Mouse (Mus musculus) megakaryocyte, adult 5-6 weeks (primary cell): ENCODE results near the gene Vmn1r55. TPM values are rescaled to one million over a fixed set of nuclear protein-coding genes. Genes with fewer than 3 reads are reported as not detected.
"Not testable (repeated sequence)": the region's sequence is repeated elsewhere in the genome, so short reads cannot be mapped to it uniquely, and the experiment has no call there.

Source experiments
- ATAC-seq: 2 replicates; pipeline ENCODE4 v1.8.0; 2016; ENCODE audit warnings: mild to moderate bottlenecking, inconsistent platforms; ENCODE audit not compliant: poor library complexity, severe bottlenecking
- total RNA-seq, 2 experiments: library from RNA; stranded (forward) in 1 of 2; stranded (reverse) in 1 of 2; fragments of 153-499, 151-499 nt in 1 of 2; fragments of 221-1000, 200-1000 nt in 1 of 2; gene quantifications; 2 replicates each; pipeline versions ENCODE4 v1.2.3 to v1.2.4; 2015 to 2017

The Vmn1r55 gene
- total RNA-seq, 2 experiments from 2014 or later, result not detected

- peak; percentile 58 for ATAC-seq
Observed at GRCm38 (mm10) chr7:5083325-5084105, 66.0 kb downstream of the Vmn1r55 start.

DNA sequence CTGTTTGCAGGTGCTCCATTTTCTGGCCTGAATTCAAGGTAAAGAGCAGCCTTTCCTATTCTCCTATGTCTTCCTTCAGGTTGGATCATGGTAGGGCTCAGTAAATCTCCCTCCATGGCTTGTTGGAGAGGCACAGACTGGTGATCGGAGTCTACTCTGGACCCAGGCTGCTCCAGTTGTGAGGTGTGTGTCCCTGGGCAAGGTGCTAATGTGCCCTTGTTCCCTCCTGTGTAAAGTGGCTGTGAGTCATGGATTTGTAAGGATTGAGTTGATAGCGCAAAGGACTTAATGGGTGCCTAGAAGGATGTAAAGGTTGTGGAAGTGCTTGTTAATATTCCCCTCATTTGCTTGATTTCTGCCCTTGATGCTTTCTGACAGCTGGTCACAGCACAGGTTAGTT, 67.5 kb downstream of the Vmn1r55 start:
- no peak for ATAC-seq

DNA sequence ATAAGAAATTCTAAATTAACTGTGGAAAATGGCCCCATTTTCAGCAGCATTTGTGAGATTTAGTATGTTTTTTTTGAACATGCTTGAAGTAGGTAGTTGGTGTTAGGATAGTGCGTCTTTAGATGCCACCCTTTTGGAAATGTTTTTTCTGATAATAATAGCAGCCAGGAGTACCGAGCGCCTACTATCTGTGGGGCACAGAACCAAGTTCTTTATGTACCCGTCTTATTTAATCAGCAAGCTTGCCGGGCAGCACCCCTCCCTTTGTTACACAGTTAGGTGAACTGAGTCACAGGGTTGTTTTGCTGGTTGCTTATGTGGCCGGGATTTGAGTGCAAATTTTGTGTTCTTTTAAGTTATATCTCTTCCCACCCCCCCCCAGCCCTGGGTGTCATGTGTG, 68.2 kb downstream of the Vmn1r55 start:
- ATAC-seq, result no peak

DNA sequence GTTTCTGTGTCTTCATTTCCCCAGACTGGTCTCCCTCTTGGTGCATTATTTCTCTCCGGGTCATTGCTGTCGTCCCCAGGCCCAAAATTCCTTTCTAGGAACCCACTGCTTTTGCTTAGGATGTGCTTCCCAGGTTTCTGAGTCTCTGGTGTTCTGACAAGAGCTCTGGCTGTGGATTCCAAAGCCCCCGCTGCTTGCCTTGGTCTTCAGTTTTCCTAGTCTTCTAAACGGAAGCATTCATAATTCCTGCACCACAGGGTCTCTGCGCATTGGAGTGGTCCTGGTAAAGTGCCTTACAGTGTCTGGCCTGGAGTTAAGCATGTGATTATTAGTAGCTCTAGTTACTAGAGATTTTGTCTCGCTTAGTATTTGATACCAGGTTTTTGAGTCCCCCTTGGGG, 68.7 kb downstream of the Vmn1r55 start:
- ATAC-seq, result no peak

- peak; percentile 94 for ATAC-seq
Observed at GRCm38 (mm10) chr7:5080010-5080751, 69.3 kb downstream of the Vmn1r55 start, which contains the start of gene Epn1. Epn1 (plus strand) TSS chr7:5080235.

DNA sequence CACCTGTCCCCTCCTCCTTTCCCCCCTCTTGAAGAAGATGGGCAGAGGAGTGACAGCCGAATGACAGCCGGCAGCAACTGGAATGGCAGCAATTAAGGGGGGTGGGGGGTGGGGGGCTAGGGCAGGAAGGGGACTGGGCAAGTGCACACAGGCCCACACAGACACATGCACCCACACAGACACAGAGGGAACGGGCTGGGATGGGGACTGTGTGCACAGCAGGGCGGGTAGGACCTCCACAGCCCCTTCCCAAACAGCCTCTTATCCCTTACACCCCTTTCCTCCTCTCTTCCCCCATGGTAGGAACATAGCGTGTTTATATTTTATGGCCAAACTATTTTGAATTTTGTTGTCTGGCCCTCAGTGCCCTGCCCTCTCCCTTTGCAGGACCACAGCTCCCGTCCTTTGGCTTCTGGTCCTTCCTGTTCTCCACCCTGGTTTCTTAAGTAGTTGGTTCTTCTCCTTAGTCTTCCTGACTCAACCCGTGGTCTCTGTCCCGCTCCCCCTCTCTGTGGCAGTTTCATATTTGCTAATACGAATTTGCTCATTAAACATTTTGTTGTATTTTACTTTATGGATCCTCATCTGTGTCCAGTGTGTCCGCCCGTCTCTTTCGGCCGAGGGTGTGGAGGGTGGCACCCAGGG, 70.0 kb downstream of the Vmn1r55 start:
- not testable (repeated sequence) for ATAC-seq

Other genes starting within 250 kb of the Vmn1r55 start
- gene Gm36210, start 243.2 kb downstream of the Vmn1r55 start, total RNA-seq (2015), result not detected in 2 replicates
- gene Gm36210, start 243.2 kb downstream of the Vmn1r55 start, total RNA-seq (2017), result not detected in 2 replicates
- gene Zfp628, start 234.5 kb downstream of the Vmn1r55 start, total RNA-seq (2015), result 6.7 and 7.3 TPM in 2 replicates
- gene Zfp628, start 234.5 kb downstream of the Vmn1r55 start, total RNA-seq (2017), result 1.9 and 3.0 TPM in 2 replicates
- 0.13 and 0.82 TPM in 2 replicates for gene Nat14, start 227.6 kb downstream of the Vmn1r55 start, total RNA-seq (2015)
- gene Nat14, start 227.6 kb downstream of the Vmn1r55 start, total RNA-seq (2017), result 0.11 and 1.1 TPM in 2 replicates
- not detected in 2 replicates for gene Ssc5d, start 223.9 kb downstream of the Vmn1r55 start, total RNA-seq (2015)
- gene Ssc5d, start 223.9 kb downstream of the Vmn1r55 start, total RNA-seq (2017), result 0.04 TPM in 1 of 2 replicates, not detected in the other
- gene Sbk2, start 185.3 kb downstream of the Vmn1r55 start, total RNA-seq (2015), result not detected in 2 replicates
- gene Sbk2, start 185.3 kb downstream of the Vmn1r55 start, total RNA-seq (2017), result not detected in 2 replicates
- gene Sbk3, start 178.5 kb downstream of the Vmn1r55 start, total RNA-seq (2015), result 0.09 TPM in 1 of 2 replicates, not detected in the other
- not detected in 2 replicates for gene Sbk3, start 178.5 kb downstream of the Vmn1r55 start, total RNA-seq (2017)
- gene Zfp579, start 153.5 kb downstream of the Vmn1r55 start, total RNA-seq (2015), result 5.7 and 14.9 TPM in 2 replicates
- gene Zfp579, start 153.5 kb downstream of the Vmn1r55 start, total RNA-seq (2017), result 0.81 and 0.89 TPM in 2 replicates
- gene Zfp524, start 135.3 kb downstream of the Vmn1r55 start, total RNA-seq (2015), result 24.8 and 26.2 TPM in 2 replicates
- 13.5 and 13.9 TPM in 2 replicates for gene Zfp524, start 135.3 kb downstream of the Vmn1r55 start, total RNA-seq (2017)
- 19.2 and 20.6 TPM in 2 replicates for gene Fiz1, start 135.0 kb downstream of the Vmn1r55 start, total RNA-seq (2015)
- 9.3 and 12.1 TPM in 2 replicates for gene Fiz1, start 135.0 kb downstream of the Vmn1r55 start, total RNA-seq (2017)
- 0.30 TPM in 1 of 2 replicates, not detected in the other for gene Gm44973, start 134.2 kb downstream of the Vmn1r55 start, total RNA-seq (2015)
- gene Gm44973, start 134.2 kb downstream of the Vmn1r55 start, total RNA-seq (2017), result not detected in 2 replicates
- gene Zfp865, start 129.3 kb downstream of the Vmn1r55 start, total RNA-seq (2015), result 11.9 and 12.0 TPM in 2 replicates
- 13.6 and 14.4 TPM in 2 replicates for gene Zfp865, start 129.3 kb downstream of the Vmn1r55 start, total RNA-seq (2017)
- 0.13 and 0.48 TPM in 2 replicates for gene Ccdc106, start 129.1 kb downstream of the Vmn1r55 start, total RNA-seq (2015)
- 2.1 TPM in 1 of 2 replicates, not detected in the other for gene Ccdc106, start 129.1 kb downstream of the Vmn1r55 start, total RNA-seq (2017)
- gene 4632433K11Rik, start 115.6 kb downstream of the Vmn1r55 start, total RNA-seq (2015), result 0.62 TPM in 1 of 2 replicates, not detected in the other
- 0.81 TPM in 1 of 2 replicates, not detected in the other for gene 4632433K11Rik, start 115.6 kb downstream of the Vmn1r55 start, total RNA-seq (2017)
- gene Zfp784, start 111.2 kb downstream of the Vmn1r55 start, total RNA-seq (2015), result 2.5 and 3.2 TPM in 2 replicates
- 1.7 TPM in 2 replicates for gene Zfp784, start 111.2 kb downstream of the Vmn1r55 start, total RNA-seq (2017)
- 0.25 and 1.6 TPM in 2 replicates for gene Zfp580, start 98.1 kb downstream of the Vmn1r55 start, total RNA-seq (2015)
- gene Zfp580, start 98.1 kb downstream of the Vmn1r55 start, total RNA-seq (2017), result not detected in 2 replicates
- gene U2af2, start 87.5 kb downstream of the Vmn1r55 start, total RNA-seq (2015), result 68.6 and 71.0 TPM in 2 replicates
- gene U2af2, start 87.5 kb downstream of the Vmn1r55 start, total RNA-seq (2017), result 153 and 170 TPM in 2 replicates
- 74.6 and 79.4 TPM in 2 replicates for gene Epn1, start 69.4 kb downstream of the Vmn1r55 start, total RNA-seq (2015)
- gene Epn1, start 69.4 kb downstream of the Vmn1r55 start, total RNA-seq (2017), result 76.4 and 88.9 TPM in 2 replicates
- gene Rfpl4, start 32.7 kb downstream of the Vmn1r55 start, total RNA-seq (2015), result not detected in 2 replicates
- not detected in 2 replicates for gene Rfpl4, start 32.7 kb downstream of the Vmn1r55 start, total RNA-seq (2017)
- 1.9 and 2.4 TPM in 2 replicates for gene Rasl2-9, start 23.7 kb downstream of the Vmn1r55 start, total RNA-seq (2015)
- 1.2 TPM in 1 of 2 replicates, not detected in the other for gene Rasl2-9, start 23.7 kb downstream of the Vmn1r55 start, total RNA-seq (2017)
- not detected in 2 replicates for gene Vmn1r56, start 47.1 kb upstream of the Vmn1r55 start, total RNA-seq (2015)
- gene Vmn1r56, start 47.1 kb upstream of the Vmn1r55 start, total RNA-seq (2017), result not detected in 2 replicates
- gene Vmn1r57, start 68.8 kb upstream of the Vmn1r55 start, total RNA-seq (2015), result not detected in 2 replicates
- not detected in 2 replicates for gene Vmn1r57, start 68.8 kb upstream of the Vmn1r55 start, total RNA-seq (2017)
- not detected in 2 replicates for gene Gm5065, start 200.9 kb upstream of the Vmn1r55 start, total RNA-seq (2015)
- gene Gm5065, start 200.9 kb upstream of the Vmn1r55 start, total RNA-seq (2017), result not detected in 2 replicates
- gene Nlrp2, start 201.4 kb upstream of the Vmn1r55 start, total RNA-seq (2015), result not detected in 2 replicates
- not detected in 2 replicates for gene Nlrp2, start 201.4 kb upstream of the Vmn1r55 start, total RNA-seq (2017)